Comparison of ENCODE assay signal across 8 mouse cellular contexts in genomic region chr4:86957576-86958411, GRCm38 (mm10).
A peak's percentile ranks its signal among the peaks of the same experiment; 100 is the strongest.
DNase-seq lines count a peak whose midpoint lies in the region; ATAC-seq and TF ChIP-seq lines count a peak whose summit lies in the region.

No protein-coding gene starts in this region.

- dilution Hi-C loops in CH12.LX (cut with MboI; ENCODE audit: extremely low pct_ligation_motif_present, extremely low pct_unique_long_range_greater_than_20kb, low sequenced_read_pairs): no loop called here

- H3K27me3 ChIP-seq in CH12.LX (replicated peaks): peaks cover 4% of the 10 kb centered on the region
- H3K27me3 ChIP-seq in kidney, postnatal 0 days (ENCODE audit: insufficient read depth, low read length): no peaks in the 10 kb centered on the region
- H3K27me3 ChIP-seq in liver, adult 2 months (ENCODE audit: control insufficient read depth, insufficient read depth, low read length): no peaks in the 10 kb centered on the region

- no peaks in the 10 kb centered on the region for H3K9me3 ChIP-seq in CH12.LX (replicated peaks; ENCODE audit: low read length)
- no peaks in the 10 kb centered on the region for H3K9me3 ChIP-seq in kidney, postnatal 0 days (replicated peaks; ENCODE audit: low read length)

- H3K27ac ChIP-seq in CH12.LX (ENCODE audit: insufficient read depth, low read depth): no peak overlapping the region
- H3K27ac ChIP-seq in kidney, postnatal 0 days: no peak overlapping the region
- H3K27ac ChIP-seq in liver, adult 2 months (replicated peaks; ENCODE audit: insufficient read depth, low read depth, low read length): no peak overlapping the region

- TF ChIP-seq EP300 in CH12.LX (IDR thresholded peaks at IDR 0.05; ENCODE audit: low read length): no peak

- peak; percentile 62 for TF ChIP-seq RAD21 in CH12.LX (IDR thresholded peaks at IDR 0.05; ENCODE audit: low read depth, low read length)

- H3K4me2 ChIP-seq in CH12.LX (ENCODE audit: insufficient read depth, low read depth, poor library complexity, severe bottlenecking): no peak overlapping the region
- H3K4me2 ChIP-seq in kidney, postnatal 0 days (ENCODE audit: low read length): no peak overlapping the region

- ATAC-seq in kidney, postnatal 0 days (replicated peaks; ENCODE audit: low FRiP score, low read depth): peak; percentile 59; the same call in 1 of the 2 replicates

- H3K4me1 ChIP-seq in CH12.LX (ENCODE audit: control insufficient read depth in 1 of 2, insufficient read depth in 2 of 2): no peaks in the 10 kb centered on the region
- H3K4me1 ChIP-seq in kidney, postnatal 0 days (replicated peaks; ENCODE audit: insufficient read depth, low read length): no peaks in the 10 kb centered on the region
- H3K4me1 ChIP-seq in liver, adult 2 months (ENCODE audit: control insufficient read depth, insufficient read depth, low read length): no peaks in the 10 kb centered on the region

- DNase-seq in CH12.LX (ENCODE audit: extremely low read depth): peak; percentile 62
- peak; percentile 47 for DNase-seq in adrenal gland, adult 2 months
- peak; percentile 83 for DNase-seq in embryo, embryonic 11 days
- peak; percentile 30 for DNase-seq in heart, adult 8-10 months (ENCODE audit: low spot score)
- DNase-seq in kidney, postnatal 0 days (ENCODE audit: low spot score): peak; percentile 83
- peak; percentile 10 for DNase-seq in liver, adult 2 months (ENCODE audit: extremely low read depth, low read depth, low spot score)
- DNase-seq in ovary, postnatal 14 days (ENCODE audit: low spot score): peak; percentile 61
- no peak for DNase-seq in natural killer cell, adult 2 months (ENCODE audit: low spot score in 2 of 2)

- no peak for TF ChIP-seq POLR2A in CH12.LX (IDR thresholded peaks at IDR 0.05; ENCODE audit: low read depth, low read length)
- TF ChIP-seq POLR2A in liver, adult 2 months (IDR thresholded peaks at IDR 0.05; ENCODE audit: extremely low read depth, insufficient read depth, low read length): no peak

- no peaks in the 10 kb centered on the region for H3K36me3 ChIP-seq in CH12.LX (replicated peaks in 1 of 2; ENCODE audit: control insufficient read depth in 1 of 2, insufficient read depth in 1 of 2, low read length in 1 of 2)
- no peaks in the 10 kb centered on the region for H3K36me3 ChIP-seq in kidney, postnatal 0 days (ENCODE audit: insufficient read depth, low read length)
- H3K36me3 ChIP-seq in liver, adult 2 months (ENCODE audit: control insufficient read depth, insufficient read depth, low read length): no peaks in the 10 kb centered on the region

- H3K9ac ChIP-seq in CH12.LX (ENCODE audit: insufficient read depth, low read depth): no peak overlapping the region
- no peak overlapping the region for H3K9ac ChIP-seq in kidney, postnatal 0 days (ENCODE audit: low read depth, low read length)
- no peak overlapping the region for H3K9ac ChIP-seq in liver, adult 2 months (ENCODE audit: low read depth, low read length)

- in situ Hi-C loops in CH12.LX (cut with MboI; ENCODE audit: low pct_ligation_motif_present, low pct_unique_long_range_greater_than_20kb, low sequenced_read_pairs): no loop called here

- peak; percentile 71 to 72 for TF ChIP-seq CTCF in CH12.LX (conservative IDR thresholded peaks at IDR 0.05 in 1 of 2, IDR thresholded peaks at IDR 0.05 in 1 of 2; ENCODE audit: low read depth in 2 of 2, low read length in 2 of 2)
- peak; percentile 87 for TF ChIP-seq CTCF in kidney, postnatal 0 days (IDR thresholded peaks at IDR 0.05; ENCODE audit: low read depth)
- TF ChIP-seq CTCF in liver, adult 2 months (IDR thresholded peaks at IDR 0.05; ENCODE audit: low read depth, low read length): peak; percentile 34; the same call in 1 of the 2 replicates

- no peak overlapping the region for H3K4me3 ChIP-seq in CH12.LX (replicated peaks in 1 of 3; ENCODE audit: low read depth in 2 of 3, low read length in 2 of 3, poor library complexity in 1 of 3)
- no peak overlapping the region for H3K4me3 ChIP-seq in kidney, postnatal 0 days (replicated peaks; ENCODE audit: low read depth, low read length)
- no peak overlapping the region for H3K4me3 ChIP-seq in liver, adult 2 months (ENCODE audit: insufficient read depth, low read depth, low read length)

- H3K79me2 ChIP-seq in CH12.LX (replicated peaks; ENCODE audit: control insufficient read depth, extremely low read depth, insufficient read depth, poor library complexity, severe bottlenecking): no peaks in the 10 kb centered on the region
- H3K79me2 ChIP-seq in liver, adult 2 months (ENCODE audit: control insufficient read depth, insufficient read depth, low read length): no peaks in the 10 kb centered on the region

- WGBS in kidney, postnatal 0 days: 48% methylated on average over 14 of the region's 14 CpGs
- WGBS in liver, adult 2 months: 44% methylated on average over 14 of the region's 14 CpGs

TF ChIP-seq in CH12.LX, 34 proteins besides CTCF, POLR2A, EP300 and RAD21:
- TF ChIP-seq ZKSCAN1 (IDR thresholded peaks at IDR 0.05; ENCODE audit: borderline replicate concordance, low read depth, low read length): no peak
- no peak for TF ChIP-seq ETS1 (conservative IDR thresholded peaks at IDR 0.05; ENCODE audit: low read depth, low read length)
- no peak for TF ChIP-seq BHLHE40 (IDR thresholded peaks at IDR 0.05; ENCODE audit: low read depth, low read length)
- no peak for TF ChIP-seq NRF1 (IDR thresholded peaks at IDR 0.05; ENCODE audit: low read depth, low read length)
- TF ChIP-seq PAX5 (IDR thresholded peaks at IDR 0.05; ENCODE audit: low read length): no peak
- peak; percentile 42; the same call in 1 of the 2 replicates for TF ChIP-seq SMC3 (IDR thresholded peaks at IDR 0.05; ENCODE audit: low read depth, low read length)
- TF ChIP-seq E2F4 (IDR thresholded peaks at IDR 0.05; ENCODE audit: insufficient replicate concordance, low read depth, low read length): no peak
TF ChIP-seq in CH12.LX: peak in this region for 1.

Comparison
In these comparisons a context has a peak if more than half of its experiments do, and no peak if none do; other contexts are left out.
1. DNase-seq: peak in CH12.LX (single experiment), adrenal gland, adult 2 months (single experiment), embryo, embryonic 11 days (single experiment), heart, adult 8-10 months (single experiment), kidney, postnatal 0 days (single experiment), liver, adult 2 months (single experiment) and ovary, postnatal 14 days (single experiment); none in natural killer cell, adult 2 months (0 of 2).
2. CTCF ChIP-seq: peak in every context shown above with its lines; median percentile 87 in kidney, postnatal 0 days; 72 in CH12.LX; 34 in liver, adult 2 months.